Mouse (Mus musculus) midbrain, embryonic 14.5 days (tissue): ENCODE data around the gene Cep85l. TPM values are rescaled to one million over a fixed set of nuclear protein-coding genes. Genes with fewer than 3 reads are reported as not detected.

Experiments used
- ATAC-seq: fragments of 200-750 bp; cut with Nextera tagmentation; 2 replicates; pipeline ENCODE4 v1.8.0; 2017; ENCODE audit warnings: moderate number of reproducible peaks, moderate library complexity; ENCODE audit not compliant: low FRiP score, low TSS enrichment
- DNase-seq: peaks from one replicate; pipeline ENCODE4 v3.0.0-alpha.2; 2015
- H3K27ac ChIP-seq: fragments of 300-500 bp; sonication (generic); replicated peaks from 2 replicates; pipeline ENCODE4 v1.5.1; 2014; ENCODE audit warnings: mild to moderate bottlenecking, low read depth, low read length, moderate library complexity
- H3K27me3 ChIP-seq: fragments of 300-500 bp; sonication (generic); 2 replicates; pipeline ENCODE4 v1.6.1; 2014; ENCODE audit warnings: low read length, control low read depth, mixed read lengths; ENCODE audit not compliant: control insufficient read depth, insufficient read depth
- H3K36me3 ChIP-seq: fragments of 300-500 bp; sonication (generic); 2 replicates; pipeline ENCODE4 v1.6.1; 2014; ENCODE audit warnings: low read length, control low read depth; ENCODE audit not compliant: control insufficient read depth, insufficient read depth
- H3K4me1 ChIP-seq: fragments of 300-500 bp; sonication (generic); 2 replicates; pipeline ENCODE4 v1.6.1; 2014; ENCODE audit warnings: mild to moderate bottlenecking, antibody characterized with exemption, low read length, control low read depth; ENCODE audit not compliant: control insufficient read depth, insufficient read depth
- H3K4me2 ChIP-seq: fragments of 300-500 bp; sonication (generic); 2 replicates; pipeline ENCODE4 v1.6.1; 2014; ENCODE audit warnings: mild to moderate bottlenecking, low read length, moderate library complexity
- H3K4me3 ChIP-seq: fragments of 300-500 bp; sonication (generic); replicated peaks from 2 replicates; pipeline ENCODE4 v1.5.1; 2014; ENCODE audit warnings: low read depth, low read length
- H3K9ac ChIP-seq: fragments of 300-500 bp; sonication (generic); replicated peaks from 2 replicates; pipeline ENCODE4 v1.6.1; 2014; ENCODE audit warnings: mild to moderate bottlenecking, low read length, moderate library complexity
- H3K9me3 ChIP-seq: fragments of 300-500 bp; sonication (generic); 2 replicates; pipeline ENCODE4 v1.6.1; 2016; ENCODE audit warnings: low read length, control low read depth, mixed read lengths; ENCODE audit not compliant: control insufficient read depth
- WGBS: fragments of 180-500 bp; shearing (Covaris S2); extraction: QIAGEN DNeasy Blood & Tissue Kit; methylation state at CpG from one replicate; pipeline ENCODE4 v1.1.7; 2014; 5-methylcytosine and 5-hydroxymethylcytosine counted together
- polyA plus RNA-seq: library from polyadenylated mRNA; unstranded; fragments of >200 nt; fragmentation: Nextera tagmentation; extraction: Ambion mirVana; gene quantifications from 2 replicates; pipeline ENCODE4 v1.2.1, GENCODE M21; 2014

Cep85l gene
- polyA plus RNA-seq, 1 experiment from 2014 or later = 8.3 TPM

DNA sequence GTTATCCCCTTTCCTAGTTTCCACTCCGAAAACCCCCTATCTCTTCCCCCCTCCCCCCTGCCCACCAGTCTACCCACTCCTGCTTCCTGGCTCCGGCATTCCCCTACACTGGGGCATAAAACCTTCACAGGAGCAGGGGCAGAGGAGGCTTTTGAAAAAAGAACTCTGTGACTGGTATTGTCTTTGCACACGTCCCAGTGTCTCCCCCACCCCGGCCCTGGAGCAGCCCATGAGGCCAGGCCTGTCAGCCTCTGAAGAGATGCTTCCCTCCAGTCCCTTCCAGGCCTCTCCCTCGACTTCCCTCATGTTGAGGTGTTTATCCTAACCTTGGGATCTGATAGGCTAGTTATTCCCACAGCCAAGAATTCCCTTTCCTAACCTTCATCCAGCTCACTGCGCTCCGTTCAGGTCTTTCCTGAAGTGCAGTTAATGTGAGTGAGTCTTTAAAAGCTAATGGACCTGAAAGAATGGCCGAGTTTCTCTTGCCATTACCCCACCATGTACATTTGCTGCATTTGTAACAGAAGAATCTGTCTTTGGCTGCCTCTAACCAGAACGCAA is 36.5 kb upstream of the Cep85l start:
- ATAC-seq (no peak), DNase-seq (no peak)
- H3K27ac ChIP-seq = no peak overlapping the region
- H3K4me2 ChIP-seq = no peak overlapping the region
- H3K9ac ChIP-seq = no peak overlapping the region
- no peaks in the 10 kb centered on the region for H3K9me3 ChIP-seq
- no peaks in the 10 kb centered on the region for H3K27me3 ChIP-seq
- H3K36me3 ChIP-seq = no peaks in the 10 kb centered on the region
- WGBS = 66% methylated on average over 9 of the region's 9 CpGs
- H3K4me3 ChIP-seq = no peak overlapping the region
- H3K4me1 ChIP-seq = no peaks in the 10 kb centered on the region

DNA sequence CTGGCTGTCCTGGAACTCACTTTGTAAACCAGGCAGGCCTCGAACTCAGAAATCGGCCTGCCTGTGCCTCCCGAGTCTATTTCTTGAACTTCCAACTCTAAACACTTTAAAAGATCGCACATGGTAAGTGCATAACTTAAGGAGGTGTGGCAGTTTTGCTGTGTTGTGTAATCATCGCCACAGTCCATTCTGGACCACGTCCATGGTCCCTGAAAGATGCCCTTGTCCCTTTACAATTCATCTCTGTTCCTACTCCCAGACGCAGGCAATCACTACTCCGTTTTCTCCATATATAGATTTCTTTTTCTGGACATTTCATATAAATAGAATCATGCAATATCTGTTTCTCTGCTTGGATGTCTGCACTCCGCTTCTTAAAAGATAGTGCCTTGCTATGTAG is 35.5 kb upstream of the Cep85l start:
- H3K9ac ChIP-seq = no peak overlapping the region
- H3K9me3 ChIP-seq = no peaks in the 10 kb centered on the region
- no peak overlapping the region for H3K4me2 ChIP-seq
- no peak overlapping the region for H3K4me3 ChIP-seq
- H3K36me3 ChIP-seq = no peaks in the 10 kb centered on the region
- WGBS = 90% methylated on average over 9 of the region's 9 CpGs
- ATAC-seq (no peak), DNase-seq (no peak)
- no peaks in the 10 kb centered on the region for H3K27me3 ChIP-seq
- no peak overlapping the region for H3K27ac ChIP-seq
- no peaks in the 10 kb centered on the region for H3K4me1 ChIP-seq

DNA sequence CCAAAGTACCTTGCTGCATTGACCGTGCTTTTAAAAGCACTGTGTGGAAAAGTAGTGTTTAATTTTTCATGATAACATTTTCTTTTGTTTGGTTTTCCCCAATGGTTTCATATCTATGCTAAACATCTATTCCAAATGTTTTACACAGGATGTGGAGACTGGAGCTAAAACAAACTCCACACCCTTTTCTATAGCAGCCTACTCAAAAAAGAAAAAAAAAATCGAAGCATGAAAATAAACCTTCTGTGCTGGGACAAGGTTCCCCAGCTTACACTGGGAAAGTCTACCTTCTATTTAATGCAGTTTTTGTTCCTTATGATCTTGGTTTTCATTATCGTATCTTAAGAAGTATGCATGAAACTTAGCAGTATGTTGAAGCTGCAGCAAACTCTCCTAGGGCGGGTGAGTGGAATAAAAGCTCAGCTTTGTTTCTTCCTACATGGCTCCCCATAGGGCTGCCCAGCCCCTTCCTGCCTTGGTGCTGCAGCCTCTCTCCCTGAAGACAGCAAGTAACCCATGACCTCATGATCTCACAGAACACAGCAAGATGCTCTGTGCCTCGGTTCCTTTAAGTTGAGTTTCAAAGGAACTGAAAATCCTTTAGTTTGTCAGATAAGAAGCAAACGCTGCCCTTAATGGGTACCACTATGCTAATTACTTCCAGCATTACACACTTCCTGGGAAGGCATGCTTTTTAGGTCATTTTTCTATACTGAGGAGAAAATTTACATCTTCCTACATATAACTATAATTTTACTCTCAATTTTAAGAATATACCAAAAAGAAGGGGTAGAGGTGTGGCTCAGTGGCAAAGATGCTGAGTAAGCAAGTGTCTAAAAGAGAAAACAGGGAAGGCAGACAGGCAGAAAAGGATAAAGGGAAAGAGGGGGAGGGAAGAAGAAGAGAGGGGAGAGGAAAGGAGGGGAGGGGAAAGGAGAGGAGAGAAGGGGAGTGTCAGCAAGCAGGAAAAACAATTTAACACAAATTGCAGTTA is 34.6 kb upstream of the Cep85l start:
- WGBS = 32% methylated on average over 6 of the region's 6 CpGs
- H3K9ac ChIP-seq = no peak overlapping the region
- no peak for ATAC-seq
- H3K4me2 ChIP-seq = no peak overlapping the region
- DNase-seq = peak; percentile 30
- no peak overlapping the region for H3K27ac ChIP-seq
- no peaks in the 10 kb centered on the region for H3K27me3 ChIP-seq
- H3K4me3 ChIP-seq = no peak overlapping the region
- no peaks in the 10 kb centered on the region for H3K36me3 ChIP-seq
- no peaks in the 10 kb centered on the region for H3K9me3 ChIP-seq
- H3K4me1 ChIP-seq = no peaks in the 10 kb centered on the region

DNA sequence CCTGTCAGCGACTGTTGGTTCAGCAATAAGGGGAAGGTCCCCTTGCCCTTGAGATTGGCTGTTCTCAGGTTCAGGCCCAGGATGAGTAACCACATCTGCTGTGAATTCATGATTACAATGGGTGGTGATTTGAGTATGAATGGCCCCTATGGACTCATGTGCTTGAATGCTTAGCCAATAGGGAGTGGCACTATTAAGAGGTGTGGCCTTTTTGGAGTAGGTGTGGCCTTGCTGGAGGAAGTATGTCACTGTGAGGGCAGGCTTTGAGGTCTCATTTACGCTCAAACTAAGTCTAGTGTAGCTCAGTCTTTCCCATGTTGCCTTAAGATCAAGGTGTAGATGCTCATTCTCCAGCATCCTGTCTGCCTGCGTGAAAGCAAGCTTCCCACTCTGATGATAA is 33.2 kb upstream of the Cep85l start:
- WGBS = 90% methylated on average over 3 of the region's 3 CpGs
- Histone ChIP-seq H3K4me3 (no peak overlapping the region), H3K27ac (no peak overlapping the region), H3K9me3 (no peaks in the 10 kb centered on the region), H3K4me2 (no peak overlapping the region), H3K27me3 (no peaks in the 10 kb centered on the region), H3K36me3 (no peaks in the 10 kb centered on the region), H3K9ac (no peak overlapping the region), H3K4me1 (no peaks in the 10 kb centered on the region)
- DNase-seq = no peak
- ATAC-seq = no peak

DNA sequence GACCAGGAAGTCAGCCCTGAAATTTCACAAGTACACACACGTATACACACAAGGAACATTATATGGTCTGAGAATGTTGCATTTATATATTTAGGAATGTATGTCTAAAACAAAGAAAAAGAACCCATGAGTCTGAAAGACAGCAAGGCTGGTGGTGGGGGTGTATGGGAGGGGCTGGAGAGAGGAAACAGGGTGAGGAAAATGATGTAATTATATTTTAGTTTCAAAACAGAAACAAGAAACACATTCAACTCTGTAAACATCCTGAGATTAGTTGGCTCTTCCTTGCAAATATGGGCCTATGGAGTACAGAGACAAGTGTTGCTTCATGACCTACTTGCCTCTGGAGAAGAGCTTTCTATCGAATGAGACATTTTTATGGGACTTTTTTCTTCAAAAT is 32.4 kb upstream of the Cep85l start:
- H3K36me3 ChIP-seq = no peaks in the 10 kb centered on the region
- no peak overlapping the region for H3K9ac ChIP-seq
- WGBS = 90% methylated on average over 2 of the region's 2 CpGs
- no peak for DNase-seq
- H3K4me2 ChIP-seq = no peak overlapping the region
- no peaks in the 10 kb centered on the region for H3K4me1 ChIP-seq
- no peak overlapping the region for H3K27ac ChIP-seq
- H3K27me3 ChIP-seq = no peaks in the 10 kb centered on the region
- ATAC-seq = no peak
- no peaks in the 10 kb centered on the region for H3K9me3 ChIP-seq
- no peak overlapping the region for H3K4me3 ChIP-seq

DNA sequence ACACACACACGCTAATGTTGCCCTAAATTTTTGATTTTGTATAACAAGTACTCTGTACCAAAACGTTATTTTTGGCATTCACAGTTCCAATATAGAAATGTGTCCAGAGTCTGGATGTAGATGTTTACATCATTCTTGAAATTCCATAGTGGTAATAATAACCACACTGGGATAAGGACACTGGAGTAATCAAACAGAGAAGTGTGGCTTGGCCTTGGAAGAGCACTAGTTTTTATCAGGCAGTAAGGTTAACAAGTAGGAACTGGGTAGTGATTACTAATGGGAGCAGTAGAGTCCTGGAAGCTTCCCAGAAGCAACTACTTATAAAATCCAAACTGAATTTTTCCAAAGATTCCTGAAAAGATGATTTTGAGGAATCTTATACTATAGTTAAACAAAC is 31.1 kb upstream of the Cep85l start:
- Histone ChIP-seq H3K36me3 (no peaks in the 10 kb centered on the region), H3K27ac (no peak overlapping the region), H3K4me1 (no peaks in the 10 kb centered on the region), H3K4me2 (no peak overlapping the region), H3K27me3 (no peaks in the 10 kb centered on the region), H3K9me3 (no peaks in the 10 kb centered on the region), H3K9ac (no peak overlapping the region), H3K4me3 (no peak overlapping the region)
- ATAC-seq (no peak), DNase-seq (no peak)
- 84% methylated on average over 2 of the region's 2 CpGs for WGBS

DNA sequence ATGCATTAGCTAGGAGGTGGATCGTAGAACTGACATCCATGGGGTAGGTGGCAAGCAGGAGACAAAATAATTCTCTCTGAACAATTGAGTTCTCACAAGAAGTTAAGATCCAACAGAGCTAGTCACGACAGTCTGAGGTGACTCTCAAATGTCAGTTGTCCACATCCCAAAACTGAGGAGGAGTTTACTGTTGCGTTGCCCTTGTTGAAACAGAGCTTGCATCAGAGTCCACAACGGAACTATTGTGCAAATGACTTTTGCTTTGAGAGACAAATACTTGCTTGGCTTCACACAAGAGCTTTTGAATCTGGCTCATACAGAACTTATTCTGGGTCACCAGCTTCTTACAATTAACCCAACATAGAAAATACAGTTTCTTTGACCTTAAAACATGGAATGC is 27.7 kb upstream of the Cep85l start:
- WGBS = 91% methylated on average over 4 of the region's 4 CpGs
- ATAC-seq = no peak
- DNase-seq = no peak

DNA sequence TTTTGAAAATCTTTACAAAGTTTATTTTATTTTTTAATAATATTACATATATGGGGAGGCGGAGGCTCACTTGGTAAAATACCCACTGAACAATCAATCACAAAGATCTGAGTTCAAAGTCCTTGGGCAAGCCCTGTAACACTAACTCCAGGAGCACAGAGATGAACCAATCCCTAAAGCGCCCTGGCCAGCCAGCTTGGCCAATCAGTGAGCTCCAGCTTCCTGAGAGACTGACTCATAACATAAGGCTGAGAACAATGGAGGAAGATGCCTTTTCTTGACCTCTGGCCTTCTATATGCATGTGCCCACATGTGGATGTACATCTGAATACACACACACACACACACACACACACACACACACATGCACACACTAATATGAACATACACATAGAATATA is 27.1 kb upstream of the Cep85l start:
- Histone ChIP-seq H3K27me3 (no peaks in the 10 kb centered on the region), H3K4me1 (no peaks in the 10 kb centered on the region), H3K4me2 (no peak overlapping the region), H3K27ac (no peak overlapping the region), H3K9me3 (no peaks in the 10 kb centered on the region), H3K4me3 (no peak overlapping the region), H3K9ac (no peak overlapping the region), H3K36me3 (no peaks in the 10 kb centered on the region)
- WGBS = 91% methylated on average over 2 of the region's 2 CpGs
- DNase-seq = no peak
- no peak for ATAC-seq

More for the DNA sequence above, 27.7 kb upstream of the Cep85l start:
- no peak overlapping the region for H3K9ac ChIP-seq
- no peaks in the 10 kb centered on the region for H3K36me3 ChIP-seq
- no peak overlapping the region for H3K27ac ChIP-seq
- no peak overlapping the region for H3K4me2 ChIP-seq
- no peaks in the 10 kb centered on the region for H3K27me3 ChIP-seq
- no peaks in the 10 kb centered on the region for H3K4me1 ChIP-seq
- H3K9me3 ChIP-seq = no peaks in the 10 kb centered on the region
- H3K4me3 ChIP-seq = no peak overlapping the region

DNA sequence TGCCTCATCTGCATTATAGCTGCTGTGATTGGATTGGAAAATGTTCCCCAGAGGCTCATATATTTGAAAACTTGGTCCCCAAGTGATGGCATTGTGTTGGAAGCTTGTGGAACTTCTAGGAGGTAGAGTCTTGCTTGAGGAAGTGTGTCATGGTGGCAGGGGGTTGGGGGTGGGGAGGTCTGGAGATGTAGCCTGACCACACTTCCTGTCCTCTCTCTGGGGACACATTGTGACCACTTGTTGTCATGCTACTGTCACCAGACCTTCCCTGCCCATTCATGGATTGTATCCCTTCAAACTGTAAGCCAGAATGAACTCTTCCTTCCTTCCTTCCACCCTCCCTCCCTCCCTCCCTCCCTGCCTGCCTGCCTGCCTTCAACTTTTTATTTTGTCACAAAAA is 22.5 kb upstream of the Cep85l start:
- DNase-seq (no peak), ATAC-seq (no peak)
- Histone ChIP-seq H3K4me2 (no peak overlapping the region), H3K4me1 (peaks cover 4% of the 10 kb centered on the region), H3K27me3 (no peaks in the 10 kb centered on the region), H3K9ac (no peak overlapping the region), H3K9me3 (no peaks in the 10 kb centered on the region), H3K36me3 (no peaks in the 10 kb centered on the region), H3K27ac (no peak overlapping the region), H3K4me3 (no peak overlapping the region)
